Mouse (Mus musculus) cortical plate, adult 2 months (tissue): ENCODE data around the gene Pxt1.

Source experiments
- CTCF ChIP-seq: fragments of 200-500 bp; IDR thresholded peaks from 2 replicates; pipeline ENCODE4 v1.5.1; 2011; ENCODE audit warnings: mild to moderate bottlenecking, control low read depth, low read length; ENCODE audit not compliant: insufficient read depth; ENCODE audit errors: extremely low read depth
- POLR2A ChIP-seq: fragments of 200-500 bp; IDR thresholded peaks from 2 replicates; pipeline ENCODE4 v1.6.1; 2011; ENCODE audit warnings: mild to moderate bottlenecking, low read length, control low read depth; ENCODE audit not compliant: insufficient read depth; ENCODE audit errors: extremely low read depth

DNA sequence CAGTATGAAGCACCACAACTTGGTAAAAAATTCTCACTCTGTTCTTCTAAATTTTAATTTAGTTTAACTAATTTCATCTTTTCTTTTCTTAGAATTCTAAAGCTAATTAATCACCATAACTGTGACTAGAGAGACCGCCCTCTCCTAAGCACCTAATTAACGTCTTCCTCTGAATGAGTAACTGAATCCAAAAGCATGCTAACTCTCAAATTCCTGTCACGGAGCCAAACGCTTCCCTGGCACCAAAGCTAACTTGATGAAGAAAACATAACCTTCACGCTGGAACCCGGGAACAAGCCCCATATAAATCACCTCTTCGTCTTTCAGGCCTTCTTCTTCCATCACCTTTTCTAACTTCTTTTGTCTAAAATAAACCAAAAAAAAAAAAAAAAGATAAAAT, 48.5 kb upstream of the Pxt1 start:
- TF ChIP-seq CTCF (no peak), POLR2A (no peak)
